Mouse (Mus musculus) CH12.LX (cell line): ENCODE data around the gene Pms2. TPM values are rescaled to one million over a fixed set of nuclear protein-coding genes. Genes with fewer than 3 reads are reported as not detected.

ENCODE experiments used
- DNase-seq: peaks from one replicate; pipeline ENCODE4 v3.0.0-alpha.2; 2013; ENCODE audit errors: extremely low read depth
- H3K27ac ChIP-seq: 2 replicates; pipeline ENCODE4 v1.5.1; 2012; ENCODE audit warnings: low read depth, mild to moderate bottlenecking, control low read depth, moderate library complexity; ENCODE audit not compliant: insufficient read depth
- H3K27me3 ChIP-seq: replicated peaks from 2 replicates; pipeline ENCODE3; 2012; ENCODE audit warnings: inconsistent platforms
- H3K36me3 ChIP-seq, 2 experiments: replicated peaks in 1 of 2; 2 replicates each; pipeline versions ENCODE3 to v1.6.1; 2012; ENCODE audit warnings: inconsistent platforms in 1 of 2, low read length in 1 of 2, mild to moderate bottlenecking in 1 of 2, mixed read lengths in 1 of 2, moderate library complexity in 1 of 2; ENCODE audit not compliant: control insufficient read depth in 1 of 2, insufficient read depth in 1 of 2
- H3K4me1 ChIP-seq, 2 experiments: 2 replicates each; pipeline ENCODE4 v1.6.1; 2012; ENCODE audit warnings: inconsistent platforms in 1 of 2, moderate library complexity in 1 of 2; ENCODE audit not compliant: insufficient read depth in 2 of 2, control insufficient read depth in 1 of 2
- H3K4me2 ChIP-seq: 2 replicates; pipeline ENCODE4 v1.6.1; 2012; ENCODE audit warnings: low read depth, mild to moderate bottlenecking, control low read depth; ENCODE audit not compliant: poor library complexity, insufficient read depth, severe bottlenecking
- H3K4me3 ChIP-seq, 3 experiments: fragments of 150-350 bp in 1 of 3; sonication (generic) in 1 of 3; replicated peaks in 1 of 3; 2 replicates each; pipeline versions ENCODE3 to v1.5.1; 2011 to 2012; ENCODE audit warnings: low read depth in 2 of 3, low read length in 2 of 3, mild to moderate bottlenecking in 2 of 3, moderate library complexity in 2 of 3, control low read depth in 1 of 3, improper control_type of control experiment in 1 of 3, inconsistent platforms in 1 of 3, mixed read lengths in 1 of 3; ENCODE audit not compliant: poor library complexity in 1 of 3
- H3K79me2 ChIP-seq: replicated peaks from 2 replicates; pipeline ENCODE4 v1.6.1; 2012; ENCODE audit warnings: mild to moderate bottlenecking, moderate library complexity; ENCODE audit not compliant: control insufficient read depth, poor library complexity, insufficient read depth, severe bottlenecking; ENCODE audit errors: extremely low read depth
- H3K9ac ChIP-seq: 2 replicates; pipeline ENCODE4 v1.6.1; 2012; ENCODE audit warnings: low read depth, mild to moderate bottlenecking, control low read depth, moderate library complexity; ENCODE audit not compliant: insufficient read depth
- H3K9me3 ChIP-seq: replicated peaks from 2 replicates; pipeline ENCODE3; 2012; ENCODE audit warnings: low read length, inconsistent platforms, mixed read lengths
- CHD1 ChIP-seq: IDR thresholded peaks from 2 replicates; pipeline ENCODE4 v1.6.1; 2012; ENCODE audit warnings: low read depth, low read length, improper control_type of control experiment, inconsistent platforms
- CHD2 ChIP-seq: IDR thresholded peaks from 2 replicates; pipeline ENCODE4 v1.6.1; 2011; ENCODE audit warnings: low read length, improper control_type of control experiment
- CTCF ChIP-seq, 2 experiments: IDR thresholded peaks in 1 of 2; conservative IDR thresholded peaks in 1 of 2; 2 replicates each; pipeline ENCODE4 v1.5.1; 2011 to 2012; ENCODE audit warnings: low read depth in 2 of 2, low read length in 2 of 2, improper control_type of control experiment in 1 of 2, inconsistent platforms in 1 of 2, mild to moderate bottlenecking in 1 of 2, moderate library complexity in 1 of 2
- EP300 ChIP-seq: IDR thresholded peaks from 2 replicates; pipeline ENCODE4 v1.6.1; 2011; ENCODE audit warnings: low read length, improper control_type of control experiment
- ETS1 ChIP-seq: conservative IDR thresholded peaks from 2 replicates; pipeline ENCODE4 v1.6.1; 2012; ENCODE audit warnings: low read depth, mild to moderate bottlenecking, inconsistent platforms, low read length, improper control_type of control experiment, moderate library complexity
- HCFC1 ChIP-seq: IDR thresholded peaks from 2 replicates; pipeline ENCODE4 v1.6.1; 2012; ENCODE audit warnings: low read depth, mild to moderate bottlenecking, inconsistent platforms, low read length, improper control_type of control experiment
- JUN ChIP-seq: IDR thresholded peaks from 2 replicates; pipeline ENCODE4 v1.6.1; 2011; ENCODE audit warnings: low read depth, mild to moderate bottlenecking, low read length, improper control_type of control experiment, moderate library complexity; ENCODE audit not compliant: insufficient read depth
- MAFK ChIP-seq: IDR thresholded peaks from 2 replicates; pipeline ENCODE4 v1.6.1; 2011; ENCODE audit warnings: low read length, improper control_type of control experiment; ENCODE audit not compliant: insufficient replicate concordance
- MAX ChIP-seq: IDR thresholded peaks from 2 replicates; pipeline ENCODE4 v1.6.1; 2011; ENCODE audit warnings: low read length, improper control_type of control experiment
- POLR2A ChIP-seq: IDR thresholded peaks from 2 replicates; pipeline ENCODE4 v1.6.1; 2011; ENCODE audit warnings: low read depth, mild to moderate bottlenecking, improper control_type of control experiment, low read length
- RAD21 ChIP-seq: IDR thresholded peaks from 2 replicates; pipeline ENCODE4 v1.6.1; 2011; ENCODE audit warnings: low read depth, mild to moderate bottlenecking, low read length, improper control_type of control experiment, moderate library complexity
- RCOR1 ChIP-seq: conservative IDR thresholded peaks from 2 replicates; pipeline ENCODE4 v1.6.1; 2012; ENCODE audit warnings: low read depth, mild to moderate bottlenecking, inconsistent platforms, low read length, improper control_type of control experiment
- SIN3A ChIP-seq: IDR thresholded peaks from 2 replicates; pipeline ENCODE4 v1.6.1; 2012; ENCODE audit warnings: low read length, improper control_type of control experiment, inconsistent platforms
- SMC3 ChIP-seq: IDR thresholded peaks from 2 replicates; pipeline ENCODE4 v1.6.1; 2011; ENCODE audit warnings: low read depth, low read length, improper control_type of control experiment
- TCF12 ChIP-seq: IDR thresholded peaks from 2 replicates; pipeline ENCODE4 v1.6.1; 2014; ENCODE audit warnings: low read depth, mild to moderate bottlenecking, inconsistent platforms, low read length, improper control_type of control experiment
- UBTF ChIP-seq: IDR thresholded peaks from 2 replicates; pipeline ENCODE4 v1.6.1; 2012; ENCODE audit warnings: low read depth, mild to moderate bottlenecking, inconsistent platforms, low read length, improper control_type of control experiment, moderate library complexity
- dilution Hi-C: fragments of 300-500 bp; cut with MboI; formaldehyde crosslinking; loops from 2 replicates; pipeline ENCODE4 v1.14.3; 2020; ENCODE audit warnings: low sequenced_read_pairs; ENCODE audit not compliant: extremely low pct_unique_long_range_greater_than_20kb, extremely low pct_ligation_motif_present
- in situ Hi-C: fragments of 300-500 bp; cut with MboI; formaldehyde crosslinking; loops from 3 replicates; pipeline ENCODE4 v1.14.3; 2019; ENCODE audit warnings: low sequenced_read_pairs, low pct_ligation_motif_present, low pct_unique_long_range_greater_than_20kb, mixed read lengths
- polyA plus RNA-seq: library from polyadenylated mRNA; unstranded; fragments of >175 nt; gene quantifications from 2 replicates; pipeline ENCODE4 v1.2.1, GENCODE M21; 2012; ENCODE audit warnings: low read depth; ENCODE audit not compliant: insufficient read length
- total RNA-seq, 2 experiments: library from RNA; depleted of rRNA; stranded (reverse); fragments of 300-350 nt in 1 of 2; fragments of >200 nt in 1 of 2; gene quantifications; 2 replicates each; pipeline ENCODE4 v1.2.3; 2012 to 2014

Pms2 gene
- total and polyA plus RNA-seq, 3 experiments: 22.2 to 31.8 (median 25.6) TPM

DNA sequence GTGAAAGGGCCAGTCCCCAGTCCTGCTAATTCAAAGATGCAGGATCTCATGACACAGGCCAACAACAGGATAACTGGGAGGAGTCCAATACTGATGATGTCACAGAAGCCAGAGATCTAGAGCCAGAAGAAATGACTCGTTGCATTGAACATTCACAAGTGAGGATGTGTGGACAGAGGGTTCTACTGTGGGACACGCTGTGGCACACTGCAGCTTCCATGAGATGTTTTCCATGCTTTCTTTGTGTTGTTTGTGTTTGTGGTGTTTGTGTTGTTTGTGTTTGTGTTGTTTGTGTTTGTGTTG is 65.8 kb downstream of the Pms2 start:
- no peak for DNase-seq
- H3K9ac ChIP-seq: no peak overlapping the region
- no peaks in the 10 kb centered on the region for H3K27me3 ChIP-seq
- dilution Hi-C loops: no loop called here
- no peak overlapping the region for H3K4me2 ChIP-seq
- in situ Hi-C loops: no loop called here
- H3K9me3 ChIP-seq: no peaks in the 10 kb centered on the region
- no peaks in the 10 kb centered on the region for H3K79me2 ChIP-seq
- no peak overlapping the region for H3K4me3 ChIP-seq
- no peaks in the 10 kb centered on the region for H3K36me3 ChIP-seq
- H3K4me1 ChIP-seq: peaks cover 0 to 4% of the 10 kb centered on the region in 2 experiments; a peak in 1 of 4 replicates
- TF ChIP-seq MAFK (no peak), POLR2A (no peak), RAD21 (no peak), CTCF (conservative IDR thresholded peaks at IDR 0.05 in 1 of 2, IDR thresholded peaks at IDR 0.05 in 1 of 2; ENCODE audit: low read depth in 2 of 2, low read length in 2 of 2) (no peak; a peak in 1 of 4 replicates), HCFC1 (no peak), SIN3A (no peak), TCF12 (no peak), SMC3 (no peak), CHD2 (no peak), EP300 (no peak)
- no peak overlapping the region for H3K27ac ChIP-seq

DNA sequence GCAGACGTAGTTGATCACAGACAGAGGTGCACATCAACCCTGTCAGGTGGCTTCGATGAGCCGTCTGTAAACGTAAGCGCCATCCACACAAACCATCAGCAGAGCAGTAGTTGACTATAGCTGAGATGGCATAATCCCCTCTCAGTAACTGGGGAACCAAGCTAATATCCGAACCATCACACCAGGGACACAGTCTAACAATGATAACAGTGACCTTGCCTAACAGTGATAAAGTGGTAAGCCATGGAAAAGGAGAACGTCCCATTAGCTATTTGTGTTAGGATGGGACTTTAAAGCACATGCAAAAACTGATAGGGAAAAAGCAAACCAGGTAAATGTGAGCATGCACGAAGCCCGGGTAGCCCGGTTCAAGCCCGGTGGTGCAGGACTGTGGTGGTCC is 66.5 kb downstream of the Pms2 start:
- Histone ChIP-seq H3K79me2 (no peaks in the 10 kb centered on the region), H3K9me3 (no peaks in the 10 kb centered on the region), H3K4me2 (no peak overlapping the region), H3K4me3 (no peak overlapping the region), H3K9ac (no peak overlapping the region), H3K27ac (no peak overlapping the region), H3K27me3 (no peaks in the 10 kb centered on the region), H3K36me3 (peaks cover 0 to 3% of the 10 kb centered on the region in 2 experiments), H3K4me1 (peaks cover 0 to 4% of the 10 kb centered on the region in 2 experiments; a peak in 1 of 4 replicates)
- dilution Hi-C loops (no loop called here), in situ Hi-C loops (no loop called here)
- no peak for DNase-seq
- TF ChIP-seq JUN (no peak), ETS1 (no peak), RCOR1 (no peak), MAFK (no peak), RAD21 (no peak), UBTF (no peak), MAX (no peak), CHD1 (no peak)
